ENCODE assay signal across 23 mouse cellular contexts in the genomic region with DNA sequence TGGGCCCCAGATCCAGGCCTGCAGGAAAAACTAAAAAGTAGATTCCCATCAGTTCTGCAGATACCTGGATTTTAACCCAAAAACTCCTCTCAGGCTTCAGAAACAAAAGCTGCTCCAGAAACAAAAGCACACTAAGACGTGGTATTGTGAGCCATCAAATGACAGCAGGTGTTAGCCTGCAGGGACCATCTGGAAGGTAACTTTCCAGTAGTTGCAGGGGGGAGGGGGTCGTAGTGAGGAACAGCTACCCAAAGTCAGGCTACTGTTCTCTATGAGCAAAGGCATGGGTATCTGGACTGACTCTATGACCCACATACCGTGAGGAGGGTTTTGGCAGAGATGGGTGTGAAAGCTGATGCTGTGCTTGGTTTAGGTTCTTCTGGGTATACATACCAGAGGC. TPM values are rescaled to one million over a fixed set of nuclear protein-coding genes. Genes with fewer than 3 reads are reported as not detected.
DNase-seq lines count a peak whose midpoint lies in the region; ATAC-seq and TF ChIP-seq lines count a peak whose summit lies in the region.
"Had no signal": no experiment of that assay in that cellular context is flagged by ENCODE, and none has a peak within 500 bp of the region (broad histone marks: within the 10 kb centered on the region; RNA-seq: fewer than 3 reads in every experiment).

No protein-coding gene starts in this region.

- DNase-seq in heart, postnatal 36 days: no peak
- DNase-seq in A20 (ENCODE audit: low read depth, low spot score): peak; percentile 49
- DNase-seq in CD4-positive helper T cell, adult 2 months (ENCODE audit: low read depth, low spot score): peak; percentile 13
- no peak for DNase-seq in urinary bladder, postnatal 36 days (ENCODE audit: low spot score in 2 of 2)
- no peak for DNase-seq in testis, postnatal 14 days (ENCODE audit: low spot score)
- DNase-seq: adrenal gland, postnatal 25 days; cerebellum, adult 18-20 months; cerebellum, postnatal 36 days; heart, postnatal 4 days; kidney, adult 11 months; right cerebral cortex, postnatal 14 days had no signal

- H3K9me3 ChIP-seq in heart, embryonic 14.5 days (ENCODE audit: control insufficient read depth, low read length): no peaks in the 10 kb centered on the region
- H3K9me3 ChIP-seq: embryonic facial prominence, embryonic 10.5 days; G1E; liver, embryonic 15.5 days; neural tube, embryonic 15.5 days had no signal

- peaks cover 12 to 16% of the 10 kb centered on the region in 2 experiments for H3K4me1 ChIP-seq in heart, embryonic 14.5 days (ENCODE audit: control insufficient read depth in 2 of 2, insufficient read depth in 2 of 2, low read length in 2 of 2)
- peaks cover 38% of the 10 kb centered on the region for H3K4me1 ChIP-seq in small intestine, adult 2 months (ENCODE audit: control insufficient read depth, insufficient read depth, insufficient read length, low read length)

- intact Hi-C loops in heart, postnatal 36 days (cut with DNase I): no loop called here

- TF ChIP-seq CTCF in small intestine, adult 2 months (IDR thresholded peaks at IDR 0.05; ENCODE audit: extremely low read depth, insufficient read length, insufficient replicate concordance, low read depth, low read length): no peak

- 70% methylated on average over 3 of the region's 3 CpGs for WGBS in heart, embryonic 14.5 days
- WGBS in small intestine, adult 2 months: 70% methylated on average over 3 of the region's 3 CpGs

- H3K9ac ChIP-seq in heart, embryonic 14.5 days (ENCODE audit: low read length): no peak overlapping the region
- H3K9ac ChIP-seq: liver, embryonic 15.5 days; neural tube, embryonic 15.5 days had no signal

- H3K4me3 ChIP-seq in heart, embryonic 14.5 days (ENCODE audit: control insufficient read depth in 1 of 2, insufficient read depth in 1 of 2, low read depth in 1 of 2, low read length in 2 of 2): no peak overlapping the region
- H3K4me3 ChIP-seq in small intestine, adult 2 months (ENCODE audit: low read depth, low read length): no peak overlapping the region
- H3K4me3 ChIP-seq: embryonic facial prominence, embryonic 10.5 days; layer of hippocampus, adult 2 months; liver, embryonic 15.5 days; neural tube, embryonic 15.5 days had no signal

- H3K27ac ChIP-seq in heart, embryonic 14.5 days (replicated peaks in 1 of 2; ENCODE audit: control insufficient read depth in 1 of 2, insufficient read depth in 1 of 2, low read depth in 2 of 2, low read length in 2 of 2): peak overlapping the region; percentile 94; a peak in 2 of 4 replicates
- H3K27ac ChIP-seq in small intestine, adult 2 months (ENCODE audit: insufficient read depth, low read depth, low read length): peak overlapping the region; percentile 93; the same call in 1 of the 2 replicates
- H3K27ac ChIP-seq: embryonic facial prominence, embryonic 10.5 days; layer of hippocampus, adult 2 months; neural tube, embryonic 15.5 days had no signal

- no peaks in the 10 kb centered on the region for H3K36me3 ChIP-seq in heart, embryonic 14.5 days (ENCODE audit: control insufficient read depth, insufficient read depth, low read length)
- peaks cover 5% of the 10 kb centered on the region; the same call in 1 of the 2 replicates for H3K36me3 ChIP-seq in small intestine, adult 2 months (ENCODE audit: control insufficient read depth, insufficient read depth, low read length)
- H3K36me3 ChIP-seq: embryonic facial prominence, embryonic 10.5 days; G1E; liver, embryonic 15.5 days; neural tube, embryonic 15.5 days had no signal

- TF ChIP-seq POLR2A in small intestine, adult 2 months (IDR thresholded peaks at IDR 0.05; ENCODE audit: low read depth, low read length): no peak

- 0 out of 2 replicates have a peak, but pooled peaks cover 3% of the 10 kb centered on the region for H3K27me3 ChIP-seq in heart, embryonic 14.5 days (ENCODE audit: control insufficient read depth, insufficient read depth, low read length)
- H3K27me3 ChIP-seq in small intestine, adult 2 months (ENCODE audit: control insufficient read depth, insufficient read depth, low read length): no peaks in the 10 kb centered on the region
- H3K27me3 ChIP-seq: liver, embryonic 15.5 days; neural tube, embryonic 15.5 days had no signal

- ATAC-seq in heart, embryonic 14.5 days (ENCODE audit: insufficient number of reproducible peaks, insufficient read depth, low FRiP score, low read depth): no peak
- ATAC-seq in megakaryocyte progenitor cell, adult 5-6 weeks (replicated peaks; ENCODE audit: poor library complexity): no peak
- ATAC-seq: CD4-positive, CD25-positive, alpha-beta regulatory T cell, adult 4 months; hindbrain, embryonic 16.5 days; midbrain, embryonic 16.5 days had no signal

- H3K4me2 ChIP-seq in heart, embryonic 14.5 days (ENCODE audit: low read length): no peak overlapping the region
- H3K4me2 ChIP-seq: neural tube, embryonic 15.5 days had no signal

RNA-seq across cellular contexts. Expression of a gene that starts 8.5 kb away (rescaled TPM):
- 0.14 and 0.18 TPM in 2 replicates for polyA plus RNA-seq in heart, embryonic 14.5 days (2014; fragmentation: Nextera tagmentation; extraction: Ambion mirVana)
- total RNA-seq in heart, postnatal 36 days (2021): under 1 TPM; 0.38 to 0.42 TPM
- 4.0 and 12.8 TPM in 2 replicates for polyA plus RNA-seq in small intestine, adult 2 months (2012; rRNA removed)
- total RNA-seq in megakaryocyte progenitor cell, adult 5-6 weeks (2015): 0.22 TPM in 1 of 2 replicates, not detected in the other
- total RNA-seq in megakaryocyte progenitor cell, adult 5-6 weeks (2017): 0.17 TPM in 1 of 2 replicates, not detected in the other
- total RNA-seq: megakaryocyte-erythroid progenitor cell, adult 5-6 weeks had no signal
- polyA plus RNA-seq: G1E had no signal

RNA-seq across cellular contexts. Expression of a gene that starts 48.1 kb away (rescaled TPM):
- 26.3 and 27.8 TPM in 2 replicates for polyA plus RNA-seq in heart, embryonic 14.5 days (2014; fragmentation: Nextera tagmentation; extraction: Ambion mirVana)
- 10 to 100 TPM; 14.9 to 15.7 TPM for total RNA-seq in heart, postnatal 36 days (2021)
- 1.7 and 3.3 TPM in 2 replicates for polyA plus RNA-seq in small intestine, adult 2 months (2012; rRNA removed)
- 43.2 and 44.3 TPM in 2 replicates for total RNA-seq in megakaryocyte progenitor cell, adult 5-6 weeks (2015)
- 72.9 and 87.3 TPM in 2 replicates for total RNA-seq in megakaryocyte progenitor cell, adult 5-6 weeks (2017)

RNA-seq across cellular contexts. Expression of a gene that starts 48.2 kb away (rescaled TPM):
- 80.4 and 89.8 TPM in 2 replicates for polyA plus RNA-seq in heart, embryonic 14.5 days (2014; fragmentation: Nextera tagmentation; extraction: Ambion mirVana)
- total RNA-seq in heart, postnatal 36 days (2021): 100 to 1,000 TPM; 111 to 119 TPM
- 5.0 and 11.6 TPM in 2 replicates for polyA plus RNA-seq in small intestine, adult 2 months (2012; rRNA removed)
- total RNA-seq in megakaryocyte progenitor cell, adult 5-6 weeks (2015): 34.2 and 39.8 TPM in 2 replicates
- total RNA-seq in megakaryocyte progenitor cell, adult 5-6 weeks (2017): 35.7 and 48.8 TPM in 2 replicates

Comparison
In these comparisons a context has a peak if more than half of its experiments do, and no peak if none do; other contexts are left out.
1. DNase-seq: peak in A20 (single experiment) and CD4-positive helper T cell, adult 2 months (single experiment); none in heart, postnatal 36 days (0 of 2), urinary bladder, postnatal 36 days (0 of 2) and testis, postnatal 14 days (single experiment).